Mouse (Mus musculus) bone marrow, adult 2 months (tissue): ENCODE data around the gene Psma3. TPM values are rescaled to one million over a fixed set of nuclear protein-coding genes. Genes with fewer than 3 reads are reported as not detected.

Source experiments
- H3K27ac ChIP-seq: fragments of 200-500 bp; 2 replicates; pipeline ENCODE4 v1.5.1; 2012; ENCODE audit warnings: low read depth, mild to moderate bottlenecking, control low read depth, inconsistent platforms, low read length; ENCODE audit not compliant: control insufficient read depth, poor library complexity, insufficient read depth
- H3K4me1 ChIP-seq: fragments of 200-500 bp; 2 replicates; pipeline ENCODE4 v1.6.1; 2011; ENCODE audit warnings: low read length; ENCODE audit not compliant: control insufficient read depth, insufficient read depth
- H3K4me3 ChIP-seq: fragments of 200-500 bp; replicated peaks from 2 replicates; pipeline ENCODE3; 2011; ENCODE audit warnings: mild to moderate bottlenecking, low read depth, low read length, control low read depth; ENCODE audit not compliant: control insufficient read depth
- CTCF ChIP-seq: fragments of 200-500 bp; IDR thresholded peaks from 2 replicates; pipeline ENCODE4 v1.5.1; 2011; ENCODE audit warnings: low read length, control low read depth; ENCODE audit not compliant: control insufficient read depth, insufficient read depth
- POLR2A ChIP-seq: fragments of 200-500 bp; IDR thresholded peaks from 2 replicates; pipeline ENCODE4 v1.6.1; 2011; ENCODE audit warnings: low read depth, mild to moderate bottlenecking, control low read depth, low read length, borderline replicate concordance; ENCODE audit not compliant: control insufficient read depth
- WGBS: fragments of 180-500 bp; shearing (Covaris S2); methylation state at CpG from one replicate; pipeline ENCODE4 v1.1.7; 2018; 5-methylcytosine and 5-hydroxymethylcytosine counted together
- polyA plus RNA-seq: library from polyadenylated mRNA; stranded (reverse); fragments of >200 nt; gene quantifications from 2 replicates; pipeline ENCODE4 v1.2.4, GENCODE M21; 2011; ENCODE audit warnings: low replicate concordance; ENCODE audit not compliant: missing spikeins, insufficient read depth, insufficient read length

Gene Psma3
- polyA plus RNA-seq, 1 experiment: 186 TPM

DNA sequence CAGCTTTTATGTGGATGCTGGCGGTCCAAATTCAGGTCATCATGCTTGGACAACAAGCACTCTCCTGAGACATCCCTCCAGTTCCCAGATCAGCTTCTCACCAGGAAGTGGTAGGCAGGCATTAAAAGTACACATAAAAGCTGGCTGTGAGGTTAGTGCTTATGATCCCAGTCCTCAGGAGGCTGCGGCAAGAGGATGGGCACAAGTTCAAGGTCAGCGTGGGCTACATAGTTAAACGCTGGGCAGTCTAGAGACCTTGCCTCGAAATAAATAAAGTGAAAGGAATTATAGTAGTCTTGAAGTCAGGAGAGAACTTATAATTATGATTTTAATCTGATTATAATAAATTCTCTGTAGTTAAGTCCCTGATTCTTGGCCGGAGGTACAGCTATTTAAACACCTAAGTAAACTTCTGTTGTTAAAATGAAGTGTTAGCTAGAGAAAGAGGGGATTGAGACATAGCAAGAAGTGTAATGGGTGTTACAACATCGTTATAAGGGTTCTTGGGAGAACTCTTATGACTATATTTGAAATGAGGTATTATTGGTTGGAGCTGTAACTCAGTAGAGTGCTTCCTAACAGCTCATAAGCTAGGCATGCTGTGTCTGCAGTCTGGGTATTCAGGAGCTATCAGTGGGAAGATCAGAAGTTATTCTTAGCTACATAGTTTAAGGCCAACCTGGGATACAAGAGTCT is 10.6 kb downstream of the Psma3 start:
- H3K4me3 ChIP-seq: no peak overlapping the region
- WGBS: 82% methylated on average over 7 of the region's 7 CpGs
- no peak overlapping the region for H3K27ac ChIP-seq
- TF ChIP-seq POLR2A (no peak), CTCF (no peak)
- H3K4me1 ChIP-seq: no peaks in the 10 kb centered on the region; the same call in 1 of the 2 replicates

DNA sequence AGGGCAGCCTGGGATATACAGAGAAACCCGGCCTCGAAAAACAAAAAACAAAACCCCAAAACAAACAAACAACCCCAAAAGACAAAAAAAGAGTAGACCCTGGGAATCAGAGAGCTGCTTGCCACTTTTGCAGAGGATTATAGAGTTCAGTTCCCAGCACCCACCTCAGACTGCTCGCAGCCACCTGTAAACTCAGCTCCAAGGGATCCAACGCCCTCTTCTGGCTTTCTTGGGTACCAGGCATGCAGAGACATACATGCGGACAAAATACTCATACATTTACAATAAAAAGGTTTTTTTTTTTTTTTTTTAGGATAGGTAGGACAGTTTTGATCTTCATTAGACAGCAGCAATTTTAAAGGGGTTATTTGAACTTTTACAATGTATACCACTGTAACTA is 22.8 kb downstream of the Psma3 start:
- no peak for TF ChIP-seq POLR2A
- no peak for TF ChIP-seq CTCF

DNA sequence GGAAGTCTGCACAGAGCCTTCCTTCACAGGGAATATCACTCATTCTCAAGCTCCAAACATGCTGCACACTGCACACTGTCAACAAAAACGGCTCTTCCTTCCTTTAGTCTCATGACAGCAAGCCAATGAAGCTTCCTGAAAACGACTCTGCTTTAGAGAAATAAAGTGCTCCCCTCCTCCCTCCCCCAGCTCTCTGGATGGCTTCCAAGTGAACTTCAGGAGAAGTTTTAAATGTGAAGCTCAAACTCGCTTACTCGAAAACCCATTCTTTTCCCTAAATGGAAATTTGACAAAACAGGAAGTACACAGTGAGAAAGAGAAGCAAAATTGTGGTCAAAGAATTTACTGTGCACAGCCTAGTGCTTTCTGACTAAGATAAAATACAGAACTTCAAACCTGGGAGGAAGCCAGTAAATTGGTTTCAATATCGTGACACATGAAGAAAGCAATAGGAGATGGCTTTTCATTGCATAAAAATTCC is 25.0 kb downstream of the Psma3 start:
- peak overlapping the region; percentile 76 for H3K27ac ChIP-seq
- under 1% methylated on average over 5 of the region's 5 CpGs for WGBS
- TF ChIP-seq CTCF (no peak), POLR2A (no peak)
- H3K4me3 ChIP-seq: peak overlapping the region; percentile 8
- peaks cover 1% of the 10 kb centered on the region; the same call in 1 of the 2 replicates for H3K4me1 ChIP-seq

More for the DNA sequence above, 22.8 kb downstream of the Psma3 start:
- no peak overlapping the region for H3K27ac ChIP-seq
- H3K4me3 ChIP-seq: no peak overlapping the region
- WGBS: 92% methylated on average over 5 of the region's 5 CpGs
- peaks cover 1% of the 10 kb centered on the region; the same call in 1 of the 2 replicates for H3K4me1 ChIP-seq

DNA sequence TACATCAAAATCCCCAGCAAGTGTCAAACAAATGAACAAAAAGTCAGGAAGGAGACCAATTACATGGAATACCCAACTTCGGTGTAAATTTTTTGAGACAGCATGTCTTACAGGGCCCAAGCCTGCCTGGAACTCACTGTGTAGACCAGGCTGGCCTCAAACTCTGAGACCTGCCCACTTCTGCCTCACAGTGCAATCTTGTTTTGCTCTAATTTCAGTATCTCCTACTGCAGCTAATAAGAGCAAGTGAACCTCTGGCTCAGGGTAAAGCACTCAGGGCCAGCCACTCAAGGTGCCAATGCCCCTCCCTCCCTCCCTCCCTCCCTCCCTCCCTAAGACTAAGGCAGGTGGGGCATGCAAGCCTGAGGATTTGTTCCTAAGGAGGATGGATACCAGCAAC is 25.9 kb downstream of the Psma3 start:
- 41% methylated on average over 1 of the region's 1 CpGs for WGBS
- H3K27ac ChIP-seq: peak overlapping the region; percentile 3; the same call in 1 of the 2 replicates
- H3K4me1 ChIP-seq: peaks cover 1% of the 10 kb centered on the region; the same call in 1 of the 2 replicates
- TF ChIP-seq POLR2A (no peak), CTCF (no peak)
- H3K4me3 ChIP-seq: no peak overlapping the region

DNA sequence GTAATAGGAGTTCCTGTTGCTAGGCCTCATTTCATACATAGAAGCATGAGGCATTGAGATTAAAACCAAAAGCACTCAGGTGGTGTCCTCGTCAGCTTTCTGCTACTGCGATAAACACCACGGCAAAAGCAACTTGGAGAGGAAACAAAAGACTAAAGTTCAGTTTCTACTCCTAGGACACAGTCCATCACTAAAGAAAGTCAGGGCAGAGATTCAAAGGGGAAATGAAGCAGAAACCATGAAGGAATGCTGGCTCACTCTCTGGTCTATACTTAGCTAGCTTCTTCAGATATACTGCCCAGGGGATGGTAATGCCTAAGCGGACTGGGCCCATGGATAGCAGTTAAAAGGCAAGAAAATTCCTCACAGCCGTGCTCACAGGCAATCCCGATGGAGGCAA is 27.0 kb downstream of the Psma3 start:
- no peak for TF ChIP-seq POLR2A
- TF ChIP-seq CTCF: no peak
- Histone ChIP-seq H3K27ac (no peak overlapping the region), H3K4me1 (peaks cover 1% of the 10 kb centered on the region), H3K4me3 (no peak overlapping the region)
- 80% methylated on average over 6 of the region's 6 CpGs for WGBS

DNA sequence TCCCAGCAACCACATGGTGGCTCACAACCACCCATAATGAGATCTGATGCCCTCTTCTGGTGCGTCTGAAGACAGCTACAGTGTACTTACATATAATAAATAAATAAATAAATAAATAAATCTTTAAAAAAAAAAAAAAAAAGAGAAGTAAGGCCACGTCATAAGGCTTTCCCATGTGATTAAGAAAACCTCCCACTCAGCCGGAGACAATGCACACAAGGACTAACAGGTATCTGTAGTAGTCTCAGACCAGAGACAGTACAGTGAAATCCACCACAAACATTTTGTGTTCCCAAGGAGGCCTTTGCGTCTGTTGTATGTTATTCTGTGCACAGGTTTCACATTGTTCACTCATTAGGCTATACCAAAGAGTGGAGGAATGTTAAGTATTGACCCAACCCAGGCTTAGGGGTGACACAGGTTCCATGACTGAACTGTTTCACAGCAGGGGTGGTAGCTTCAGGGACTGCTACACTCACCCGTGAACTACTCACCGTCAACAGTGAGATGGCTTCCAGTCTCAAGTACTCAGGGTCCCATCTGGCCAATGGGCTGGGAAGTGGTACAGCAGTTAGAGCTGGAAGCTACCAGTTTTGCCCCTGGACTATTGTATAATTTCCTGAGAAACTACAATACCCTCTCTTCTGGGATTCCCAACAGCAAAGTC is 29.5 kb downstream of the Psma3 start:
- peaks cover 1% of the 10 kb centered on the region for H3K4me1 ChIP-seq
- no peak overlapping the region for H3K4me3 ChIP-seq
- TF ChIP-seq CTCF (no peak), POLR2A (no peak)
- H3K27ac ChIP-seq: no peak overlapping the region
- WGBS: 72% methylated on average over 5 of the region's 6 CpGs

DNA sequence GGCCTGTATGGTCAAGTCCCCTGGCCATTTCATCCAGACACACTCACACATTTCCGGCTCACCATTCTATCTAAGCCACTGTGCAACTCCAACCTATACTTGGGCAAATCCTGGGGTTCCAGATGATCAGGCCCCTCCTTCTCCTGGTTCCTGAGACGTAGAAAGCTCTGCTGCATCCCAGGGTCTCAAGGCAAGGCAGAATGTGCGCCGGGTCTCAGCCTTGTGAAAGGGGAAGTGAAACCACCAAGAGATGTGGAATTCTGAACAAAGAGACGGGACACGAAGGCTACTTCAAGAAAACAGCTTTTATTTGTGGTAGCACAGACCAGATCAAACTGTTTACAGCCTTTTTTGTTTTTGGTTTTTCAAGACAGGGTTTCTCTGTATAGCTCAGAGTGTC is 31.7 kb downstream of the Psma3 start:
- TF ChIP-seq CTCF (no peak), POLR2A (no peak)
- H3K4me3 ChIP-seq: no peak overlapping the region
- H3K27ac ChIP-seq: no peak overlapping the region
- 51% methylated on average over 6 of the region's 6 CpGs for WGBS
- H3K4me1 ChIP-seq: no peaks in the 10 kb centered on the region; the same call in none of the 2 replicates

DNA sequence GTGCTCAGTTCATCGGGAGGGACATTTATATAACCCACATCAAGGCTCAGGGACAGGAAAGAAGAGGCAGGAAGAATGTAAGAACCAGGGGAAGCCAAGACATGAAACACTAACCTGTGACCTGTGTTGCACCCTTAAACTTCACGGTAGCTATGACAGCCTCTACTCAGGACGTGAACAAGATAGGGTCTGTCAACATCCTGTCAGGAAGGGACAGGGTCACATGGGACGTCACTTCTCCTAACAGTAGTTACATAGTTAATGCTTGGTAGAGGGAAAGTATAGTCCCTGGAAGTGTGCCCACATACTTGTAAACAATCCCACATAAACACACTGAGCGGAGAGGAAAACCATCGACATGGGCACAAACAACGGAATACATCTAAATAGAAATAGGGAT is 32.5 kb downstream of the Psma3 start:
- TF ChIP-seq POLR2A (no peak), CTCF (no peak)
- H3K4me3 ChIP-seq: no peak overlapping the region
- H3K27ac ChIP-seq: no peak overlapping the region
- no peaks in the 10 kb centered on the region; the same call in none of the 2 replicates for H3K4me1 ChIP-seq
- 49% methylated on average over 7 of the region's 7 CpGs for WGBS

DNA sequence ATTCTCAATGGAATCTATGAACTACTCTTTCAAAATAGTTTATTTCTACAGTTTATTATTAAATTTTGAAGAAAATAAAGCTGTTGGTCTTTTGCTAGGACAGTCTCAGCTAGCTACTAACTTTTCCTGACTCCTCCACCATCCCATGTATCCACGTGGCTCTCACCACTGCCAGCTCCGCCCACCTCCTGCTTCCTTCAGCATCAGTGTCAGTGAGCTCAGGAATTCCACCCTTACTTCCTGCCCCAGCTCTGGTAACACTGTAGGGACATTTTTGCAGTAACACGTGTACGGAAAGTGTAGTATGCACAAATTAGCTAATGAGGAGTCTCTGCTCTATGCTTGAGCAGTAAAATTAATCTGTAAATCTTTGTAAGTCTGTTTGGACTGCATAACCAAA is 35.3 kb downstream of the Psma3 start:
- Histone ChIP-seq H3K4me1 (no peaks in the 10 kb centered on the region; the same call in none of the 2 replicates), H3K4me3 (no peak overlapping the region), H3K27ac (no peak overlapping the region)
- TF ChIP-seq CTCF: no peak
- no peak for TF ChIP-seq POLR2A
- 71% methylated on average over 4 of the region's 4 CpGs for WGBS
